Mouse (Mus musculus): Measurements from ENCODE around the gene Smad3. TPM values are rescaled to one million over a fixed set of nuclear protein-coding genes. Genes with fewer than 3 reads are reported as not detected.

The Smad3 gene
- polyA plus RNA-seq, 1 experiment from 2014 or later = 11.6 TPM

- 58% methylated on average over 5 of the region's 5 CpGs for WGBS
- Histone ChIP-seq H3K4me1 (replicated peaks) (peaks cover 37% of the 10 kb centered on the region), H3K4me3 (no peak overlapping the region), H3K4me2 (no peak overlapping the region), H3K9me3 (replicated peaks) (no peaks in the 10 kb centered on the region), H3K9ac (no peak overlapping the region), H3K27ac (0 out of 2 replicates have a peak overlapping the region, but pooled peaks have one; percentile 60), H3K27me3 (no peaks in the 10 kb centered on the region), H3K36me3 (peaks cover 6% of the 10 kb centered on the region)
- no peak for ATAC-seq (replicated peaks; ENCODE audit: insufficient number of reproducible peaks, insufficient read depth, low FRiP score, low read depth)
Observed at GRCm38 (mm10) chr9:63611967-63612366, 145.8 kb downstream of the Smad3 start.

GRCm38 (mm10) chr9:63610841-63611366 is 146.9 kb downstream of the Smad3 start:
- Histone ChIP-seq H3K27ac (peak overlapping the region; percentile 60), H3K4me2 (peak overlapping the region; percentile 42), H3K27me3 (no peaks in the 10 kb centered on the region), H3K4me3 (no peak overlapping the region), H3K9ac (no peak overlapping the region; the same call in 1 of the 2 replicates), H3K36me3 (no peaks in the 10 kb centered on the region), H3K4me1 (replicated peaks) (peaks cover 37% of the 10 kb centered on the region), H3K9me3 (replicated peaks) (no peaks in the 10 kb centered on the region)
- WGBS = 20% methylated on average over 13 of the region's 13 CpGs
- peak; percentile 71; the same call in 1 of the 2 replicates for ATAC-seq (replicated peaks; ENCODE audit: insufficient number of reproducible peaks, insufficient read depth, low FRiP score, low read depth)

- H3K27me3 ChIP-seq = no peaks in the 10 kb centered on the region
- H3K27ac ChIP-seq = no peak overlapping the region; the same call in 1 of the 2 replicates
- no peak overlapping the region for H3K9ac ChIP-seq
- H3K36me3 ChIP-seq = no peaks in the 10 kb centered on the region
- peaks cover 39% of the 10 kb centered on the region for H3K4me1 ChIP-seq (replicated peaks)
- WGBS = 88% methylated on average over 6 of the region's 6 CpGs
- no peaks in the 10 kb centered on the region for H3K9me3 ChIP-seq (replicated peaks)
- no peak overlapping the region for H3K4me3 ChIP-seq
- no peak for ATAC-seq (replicated peaks; ENCODE audit: insufficient number of reproducible peaks, insufficient read depth, low FRiP score, low read depth)
- H3K4me2 ChIP-seq = no peak overlapping the region
Observed at GRCm38 (mm10) chr9:63610231-63610630, 147.6 kb downstream of the Smad3 start.

GRCm38 (mm10) chr9:63609776-63610175 is 148.0 kb downstream of the Smad3 start:
- H3K27ac ChIP-seq = no peak overlapping the region
- peaks cover 43% of the 10 kb centered on the region for H3K4me1 ChIP-seq (replicated peaks)
- H3K9ac ChIP-seq = no peak overlapping the region
- no peak overlapping the region for H3K4me3 ChIP-seq
- no peak overlapping the region for H3K4me2 ChIP-seq
- H3K36me3 ChIP-seq = no peaks in the 10 kb centered on the region
- ATAC-seq (replicated peaks; ENCODE audit: insufficient number of reproducible peaks, insufficient read depth, low FRiP score, low read depth) = no peak
- no peaks in the 10 kb centered on the region for H3K9me3 ChIP-seq (replicated peaks)
- WGBS = 90% methylated on average over 2 of the region's 2 CpGs
- H3K27me3 ChIP-seq = no peaks in the 10 kb centered on the region

- no peaks in the 10 kb centered on the region for H3K9me3 ChIP-seq (replicated peaks)
- H3K9ac ChIP-seq = no peak overlapping the region
- no peak overlapping the region for H3K4me3 ChIP-seq
- ATAC-seq (replicated peaks; ENCODE audit: insufficient number of reproducible peaks, insufficient read depth, low FRiP score, low read depth) = no peak
- peaks cover 45% of the 10 kb centered on the region for H3K4me1 ChIP-seq (replicated peaks)
- no peaks in the 10 kb centered on the region for H3K36me3 ChIP-seq
- no peak overlapping the region for H3K27ac ChIP-seq
- no peaks in the 10 kb centered on the region for H3K27me3 ChIP-seq
- H3K4me2 ChIP-seq = no peak overlapping the region
- 67% methylated on average over 8 of the region's 8 CpGs for WGBS
Observed at GRCm38 (mm10) chr9:63609246-63609645, 148.5 kb downstream of the Smad3 start.

- 78% methylated on average over 6 of the region's 6 CpGs for WGBS
- H3K4me2 ChIP-seq = no peak overlapping the region
- H3K27me3 ChIP-seq = no peaks in the 10 kb centered on the region
- H3K4me1 ChIP-seq (replicated peaks) = peaks cover 44% of the 10 kb centered on the region
- H3K36me3 ChIP-seq = no peaks in the 10 kb centered on the region
- ATAC-seq (replicated peaks; ENCODE audit: insufficient number of reproducible peaks, insufficient read depth, low FRiP score, low read depth) = no peak
- no peaks in the 10 kb centered on the region for H3K9me3 ChIP-seq (replicated peaks)
- H3K4me3 ChIP-seq = no peak overlapping the region
- no peak overlapping the region for H3K27ac ChIP-seq
- H3K9ac ChIP-seq = no peak overlapping the region
Observed at GRCm38 (mm10) chr9:63608006-63608405, 149.8 kb downstream of the Smad3 start.

- Histone ChIP-seq H3K4me3 (no peak overlapping the region), H3K9me3 (replicated peaks) (no peaks in the 10 kb centered on the region), H3K4me1 (replicated peaks) (peaks cover 35% of the 10 kb centered on the region), H3K4me2 (no peak overlapping the region), H3K36me3 (no peaks in the 10 kb centered on the region), H3K9ac (no peak overlapping the region), H3K27ac (no peak overlapping the region), H3K27me3 (no peaks in the 10 kb centered on the region)
- WGBS = 69% methylated on average over 2 of the region's 2 CpGs
- no peak for ATAC-seq (replicated peaks; ENCODE audit: insufficient number of reproducible peaks, insufficient read depth, low FRiP score, low read depth)
Observed at GRCm38 (mm10) chr9:63606594-63606993, 151.2 kb downstream of the Smad3 start.

- Histone ChIP-seq H3K9ac (no peak overlapping the region), H3K9me3 (replicated peaks) (no peaks in the 10 kb centered on the region), H3K4me2 (peak overlapping the region; percentile 69), H3K4me3 (peak overlapping the region; percentile 85), H3K27me3 (no peaks in the 10 kb centered on the region), H3K27ac (peak overlapping the region; percentile 15; the same call in 1 of the 2 replicates), H3K36me3 (no peaks in the 10 kb centered on the region), H3K4me1 (replicated peaks) (peaks cover 18% of the 10 kb centered on the region)
- ATAC-seq (replicated peaks; ENCODE audit: insufficient number of reproducible peaks, insufficient read depth, low FRiP score, low read depth) = no peak
- WGBS = 37% methylated on average over 6 of the region's 6 CpGs
Observed at GRCm38 (mm10) chr9:63603849-63604248, 153.9 kb downstream of the Smad3 start.

GRCm38 (mm10) chr9:63602043-63602939 is 155.5 kb downstream of the Smad3 start, which contains the start of the genes Iqch and Aagab:
Gene Iqch, minus strand, starts transcription at chr9:63602493.
Gene Aagab, plus strand, starts transcription at chr9:63602660.
- H3K27ac ChIP-seq = peak within 1 kb of the TSS; percentile 65
- peak within 1 kb of the TSS; percentile 74 for H3K9ac ChIP-seq
- H3K9me3 ChIP-seq (replicated peaks) = no peaks in the 10 kb centered on the region
- no peaks in the 10 kb centered on the region for H3K27me3 ChIP-seq
- WGBS = 2% methylated on average over 69 of the region's 70 CpGs
- ATAC-seq (replicated peaks; ENCODE audit: insufficient number of reproducible peaks, insufficient read depth, low FRiP score, low read depth) = peak; percentile 96
- H3K4me3 ChIP-seq = peak within 1 kb of the TSS; percentile 85
- H3K36me3 ChIP-seq = no peaks in the 10 kb centered on the region
- H3K4me1 ChIP-seq (replicated peaks) = peaks cover 18% of the 10 kb centered on the region
- peak within 1 kb of the TSS; percentile 69 for H3K4me2 ChIP-seq
